Mouse (Mus musculus) CD4-positive, CD25-positive, alpha-beta regulatory T cell (primary cell): ENCODE measurements around the gene Cpsf2. TPM values are rescaled to one million over a fixed set of nuclear protein-coding genes. Genes with fewer than 3 reads are reported as not detected.

Source experiments
- polyA plus RNA-seq: library from polyadenylated mRNA; unstranded; fragments of 100-300 nt; shearing (Covaris generic); gene quantifications from one replicate; pipeline ENCODE4 v1.2.1, GENCODE M21; 2017

Gene Cpsf2
- polyA plus RNA-seq: 24.7 TPM

DNA sequence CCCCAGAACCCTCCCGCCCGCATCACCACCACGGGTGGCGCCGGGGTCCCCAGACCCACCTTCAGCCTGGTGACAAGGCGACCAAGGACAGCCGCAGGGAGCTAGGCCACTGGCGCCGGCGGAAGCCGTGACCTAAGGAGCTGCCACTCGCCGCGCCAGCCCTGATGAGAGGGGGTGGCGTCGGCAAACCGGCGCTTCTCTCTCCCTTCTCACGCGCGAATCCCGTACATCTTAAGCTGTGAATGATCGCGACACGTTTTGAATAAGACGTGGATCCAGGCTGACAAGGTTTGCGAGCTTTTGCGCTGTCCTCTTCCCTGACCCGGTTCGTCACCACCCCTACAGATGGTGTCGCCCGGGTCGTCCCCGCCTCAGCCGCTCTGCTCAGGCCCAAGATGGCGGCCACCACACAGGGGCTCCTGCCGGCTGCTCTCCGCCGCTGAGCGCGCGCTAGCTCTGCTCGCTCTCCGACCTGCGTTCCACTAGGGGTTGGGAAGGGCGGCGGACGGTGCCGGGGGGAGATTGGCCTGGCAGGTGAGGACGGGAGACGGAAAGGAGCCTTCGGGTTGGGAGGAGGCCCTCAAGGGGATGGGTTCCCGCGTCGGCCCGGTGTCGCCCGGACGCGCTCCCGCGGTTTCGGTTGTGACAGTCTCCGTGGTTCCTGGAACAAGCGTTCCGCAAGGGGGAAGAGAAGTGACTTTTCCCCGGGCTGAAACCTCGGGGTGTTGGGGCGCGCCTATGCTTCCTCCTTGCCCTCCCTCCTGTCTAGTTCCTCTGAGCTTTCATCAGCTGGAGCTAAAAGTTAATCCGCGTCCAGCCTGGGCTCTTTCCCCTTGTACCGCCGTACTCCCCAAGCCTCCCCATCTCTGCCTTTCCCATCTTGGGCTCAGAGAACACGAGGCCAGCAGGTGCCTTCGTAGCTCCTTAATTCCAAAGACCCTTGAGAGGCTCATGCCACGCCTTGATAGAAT is at the start of gene Cpsf2:
TSS of gene Cpsf2 (plus strand) at position 388 of the 971 bp plus-strand sequence.

DNA sequence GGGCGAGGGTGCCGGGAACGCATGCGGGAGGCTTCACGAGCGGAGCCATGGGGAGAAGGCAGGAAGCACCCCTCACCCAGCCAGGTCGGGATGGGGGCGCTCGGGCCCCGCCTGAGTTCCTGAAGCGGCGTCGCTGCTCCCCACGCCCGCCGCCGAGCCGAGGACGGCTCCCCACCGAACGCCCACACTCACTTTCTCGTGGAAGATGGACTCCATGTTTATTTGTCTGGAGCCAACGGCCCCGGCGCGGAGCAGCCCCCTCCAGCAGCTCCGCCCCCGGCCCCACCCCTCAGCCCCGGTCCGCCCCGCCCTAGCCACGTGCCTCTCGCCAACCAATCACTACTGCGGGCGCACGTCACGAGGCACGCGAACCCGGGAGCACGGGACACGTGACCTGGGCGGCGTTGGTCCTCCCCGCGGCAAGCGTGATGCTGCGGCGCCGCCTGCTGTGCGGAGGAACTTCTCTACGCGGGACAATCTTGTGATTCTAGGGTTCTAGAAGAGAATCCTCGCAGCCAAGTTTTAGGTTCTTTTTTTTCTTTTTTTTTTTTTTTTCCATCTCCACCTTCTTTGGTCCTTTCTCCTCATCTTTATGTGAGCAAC is 17.7 kb upstream of the Cpsf2 start, which contains the start of gene Atxn3:
TSS of gene Atxn3 (minus strand) at position 305 of the 603 bp plus-strand sequence.

Other genes with a start within 250 kb of the Cpsf2 start
- 0.06 TPM for gene Fbln5, start 156.9 kb upstream of the Cpsf2 start, polyA plus RNA-seq
- gene Trip11, start 62.7 kb upstream of the Cpsf2 start, polyA plus RNA-seq: 67.6 TPM
- 22.0 TPM for gene Atxn3, start 17.7 kb upstream of the Cpsf2 start, polyA plus RNA-seq
- gene Slc24a4, start 152.7 kb downstream of the Cpsf2 start, polyA plus RNA-seq: not detected